Mouse (Mus musculus) gastrocnemius, adult 2 months (tissue): ENCODE data around the gene Ccdc85b. TPM values are rescaled to one million over a fixed set of nuclear protein-coding genes. Genes with fewer than 3 reads are reported as not detected.
A peak's percentile ranks its signal among the peaks of the same experiment; 100 is the strongest.
"Not testable (repeated sequence)": the region's sequence is repeated elsewhere in the genome, so short reads cannot be mapped to it uniquely, and the experiment has no call there.

Source experiments
- DNase-seq: peaks from one replicate; pipeline ENCODE4 v3.0.0; 2022
- H3K27ac ChIP-seq: fragments of 200-600 bp; 2 replicates; pipeline ENCODE4 v1.8.1; 2022; ENCODE audit warnings: mild to moderate bottlenecking
- H3K4me3 ChIP-seq: fragments of 200-600 bp; 2 replicates; pipeline ENCODE4 v1.8.1; 2022; ENCODE audit warnings: mild to moderate bottlenecking, moderate library complexity
- CTCF ChIP-seq: fragments of 200-600 bp; IDR thresholded peaks from 2 replicates; pipeline ENCODE4 v1.8.1; 2022; ENCODE audit warnings: antibody characterized with exemption, mild to moderate bottlenecking, moderate library complexity
- intact Hi-C: fragments of 180-260 bp; cut with DNase I; formaldehyde crosslinking; loops from one replicate; pipeline ENCODE4 v1.15.1; 2025
- long read RNA-seq, 2 experiments: library from polyadenylated mRNA; stranded (forward); transcript quantifications; one replicate each; pipeline ENCODE4 v2.0.0; 2021
- total RNA-seq, 2 experiments: library from RNA; stranded (reverse); gene quantifications; 2 replicates each; pipeline ENCODE4 v1.2.3; 2021

Ccdc85b gene
- 1 to 10 TPM; 3.9 to 7.2 TPM for total RNA-seq
- long read RNA-seq, experiment 1, full-length matches to known transcripts, result 18 of 19 reads
- long read RNA-seq, experiment 1, partial matches to known transcripts, result 0 of 19 reads
- long read RNA-seq, experiment 1, other reads (novel, unspliced or antisense), result 1 of 19 reads
- long read RNA-seq, experiment 2, full-length matches to known transcripts, result 27 of 27 reads
- long read RNA-seq, experiment 2, partial matches to known transcripts, result 0 of 27 reads
- long read RNA-seq, experiment 2, other reads (novel, unspliced or antisense), result 0 of 27 reads

DNA sequence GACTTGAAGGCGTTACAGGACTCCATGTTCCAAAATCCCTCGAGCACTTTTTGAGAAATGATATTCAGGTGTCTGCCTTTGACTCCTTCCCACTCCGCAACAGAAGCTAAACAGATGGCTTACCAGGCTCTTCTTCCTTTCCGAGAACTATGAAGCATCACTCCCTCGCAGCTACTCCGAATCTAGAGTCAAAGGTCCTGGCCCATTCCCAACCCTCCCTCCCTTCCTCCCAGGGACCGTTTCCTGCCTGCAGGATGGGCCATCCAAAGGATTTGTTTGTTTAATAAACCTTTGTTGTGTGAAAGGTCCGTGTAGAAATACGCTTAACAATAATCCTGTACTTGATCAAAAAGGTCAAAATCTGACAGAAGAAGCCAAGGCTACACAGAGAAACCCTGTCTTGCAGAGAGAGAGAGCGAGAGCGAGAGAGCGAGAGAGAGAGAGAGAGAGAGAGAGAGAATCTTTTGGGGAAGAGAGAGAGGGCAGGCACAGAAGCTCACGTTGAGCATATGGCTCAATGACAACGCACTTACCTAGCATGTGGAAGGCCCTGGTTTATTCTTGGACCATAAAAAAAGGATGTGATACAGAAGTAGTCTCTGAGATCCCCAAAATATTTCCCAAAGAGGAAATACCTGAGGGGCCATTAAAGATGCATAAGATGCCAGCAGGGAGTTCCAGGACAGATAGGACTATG, at the start of gene Ccdc85b:
Gene Ccdc85b, minus strand, starts transcription at position 149 of the 697 bp plus-strand sequence.
- TF ChIP-seq CTCF, result no peak
- Histone ChIP-seq H3K27ac (peak within 1 kb of the TSS; percentile 97), H3K4me3 (peak within 1 kb of the TSS; percentile 89)
- intact Hi-C loops, result no loop called here
- peak; percentile 36 for DNase-seq

DNA sequence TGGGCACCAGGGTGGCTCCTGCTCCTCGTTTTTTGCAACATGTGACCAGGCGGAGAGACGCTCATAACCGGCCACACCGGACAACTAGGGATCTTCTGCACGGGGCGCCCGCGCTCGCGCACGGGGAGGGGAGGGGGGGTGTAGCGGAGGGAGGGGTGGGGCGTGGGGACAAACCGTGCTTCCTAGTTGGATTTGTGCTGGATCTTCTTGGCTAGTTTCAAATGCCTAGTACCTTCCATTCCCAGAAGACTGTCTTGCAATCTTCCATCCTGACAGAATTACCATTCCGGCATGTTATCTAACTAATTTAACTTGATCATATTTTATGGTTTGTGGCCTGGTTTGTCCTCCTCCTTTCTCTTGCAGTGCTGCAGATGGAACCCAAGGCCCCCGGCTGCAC, 46.0 kb upstream of the Ccdc85b start, which contains the start of gene 1700020D05Rik:
Gene 1700020D05Rik, minus strand, starts transcription at position 101 of the 400 bp plus-strand sequence.
- no peak for TF ChIP-seq CTCF
- Histone ChIP-seq H3K4me3 (no peak within 1 kb of the TSS), H3K27ac (no peak within 1 kb of the TSS)
- no peak for DNase-seq
- intact Hi-C loops, result no loop called here

DNA sequence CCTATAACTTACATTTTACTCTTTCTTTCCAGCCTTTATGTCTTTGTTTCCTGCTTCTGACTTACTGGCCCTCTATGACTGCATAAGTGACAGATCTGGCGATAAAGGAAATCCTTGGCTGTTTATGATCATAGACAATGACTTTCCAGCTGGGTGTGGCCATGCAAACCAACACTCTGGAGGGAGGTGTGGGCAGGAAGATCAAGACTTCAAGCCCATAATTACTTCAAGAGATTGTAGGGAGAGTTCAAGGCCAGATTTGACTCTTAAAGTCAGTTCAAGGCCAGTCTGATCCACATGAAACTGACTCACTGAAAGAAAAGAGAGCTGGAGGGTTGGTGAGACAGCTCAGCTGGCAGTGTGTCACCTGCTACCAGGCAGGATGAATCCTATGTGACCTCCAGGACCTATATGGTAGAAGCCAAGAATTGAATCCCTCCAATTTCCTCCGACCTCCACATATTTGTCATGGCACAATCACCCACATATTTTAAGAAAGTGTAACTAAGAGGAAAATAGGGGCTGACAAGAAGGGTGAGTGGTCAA, 42.7 kb upstream of the Ccdc85b start:
- TF ChIP-seq CTCF, result no peak
- no peak for DNase-seq
- no peak overlapping the region for H3K4me3 ChIP-seq
- no peak overlapping the region for H3K27ac ChIP-seq
- intact Hi-C loops, result no loop called here

DNA sequence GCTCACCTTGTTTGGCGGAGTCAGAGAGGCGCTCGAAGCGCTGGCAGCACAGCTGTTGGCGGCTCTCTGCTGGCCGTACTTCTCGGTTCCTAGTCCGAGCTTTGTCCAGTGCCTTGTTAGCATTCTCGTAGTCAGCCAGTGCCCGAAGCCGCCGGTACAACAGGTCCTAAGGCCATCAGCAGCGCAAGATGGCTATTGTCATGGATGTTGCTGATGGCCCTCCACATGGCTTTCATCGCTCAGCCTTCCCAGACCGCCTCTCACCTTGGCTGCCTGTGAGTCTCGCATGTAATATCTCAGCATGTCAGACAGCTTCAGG, 38.3 kb upstream of the Ccdc85b start:
- H3K27ac ChIP-seq, result peak overlapping the region; percentile 62
- TF ChIP-seq CTCF, result no peak
- DNase-seq, result no peak
- intact Hi-C loops, result no loop called here
- no peak overlapping the region for H3K4me3 ChIP-seq

DNA sequence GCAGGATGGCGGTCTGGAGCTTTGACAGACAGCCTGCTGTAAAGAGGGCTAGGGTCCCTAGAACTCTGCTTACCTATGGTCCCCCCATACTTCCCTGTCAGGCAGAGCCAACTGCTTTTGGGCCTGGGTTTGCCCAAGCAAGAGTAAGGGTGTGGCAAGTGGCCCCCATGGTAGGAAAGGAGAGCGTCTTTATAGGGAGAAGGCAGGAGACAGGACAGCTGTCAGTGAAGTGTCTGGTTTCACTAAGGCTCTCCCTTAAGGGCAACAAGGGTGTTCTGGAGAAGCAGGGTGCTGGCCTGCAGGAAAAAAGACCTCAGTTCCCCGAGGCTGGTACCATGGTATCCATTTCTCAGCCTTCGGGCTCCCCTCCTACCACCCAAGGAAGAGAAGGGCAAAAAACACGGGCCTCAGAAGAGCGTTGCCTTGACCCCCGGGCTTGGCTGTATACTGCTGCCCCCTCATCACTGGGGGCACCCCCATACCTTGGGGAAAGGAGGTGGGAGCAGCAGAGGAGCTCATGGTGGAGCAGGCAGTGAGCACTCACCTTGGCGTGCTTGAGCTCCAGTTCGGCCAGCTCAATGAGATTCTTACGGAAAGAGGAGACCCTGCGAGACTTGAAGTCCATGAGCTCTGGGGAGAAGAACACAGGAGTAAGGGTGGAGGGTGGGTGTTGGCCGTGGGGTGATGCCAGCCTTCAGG, 37.8 kb upstream of the Ccdc85b start:
- no peak for TF ChIP-seq CTCF
- H3K4me3 ChIP-seq, result no peak overlapping the region
- DNase-seq, result no peak
- intact Hi-C loops, result no loop called here
- peak overlapping the region; percentile 62 for H3K27ac ChIP-seq

DNA sequence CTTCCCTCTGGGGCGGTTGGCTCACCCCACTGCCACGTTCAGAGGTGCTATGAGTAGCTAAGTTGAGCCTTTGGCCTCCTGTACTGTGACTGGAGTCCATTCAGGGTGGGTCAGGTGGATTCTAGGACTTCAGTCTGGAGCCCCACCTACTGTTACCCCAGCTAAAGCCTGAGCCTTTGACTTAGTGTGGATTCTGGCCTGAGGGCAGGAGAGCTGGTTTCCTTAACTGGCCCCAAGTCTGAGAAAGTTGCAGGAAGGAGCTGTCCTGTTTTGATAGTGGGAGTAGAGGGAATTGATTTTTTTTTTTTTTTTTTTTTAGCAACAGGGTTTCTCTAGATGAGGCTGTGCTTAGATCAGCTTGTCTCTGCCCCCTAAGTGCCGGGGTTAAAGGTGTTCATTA, 36.6 kb upstream of the Ccdc85b start:
- intact Hi-C loops, result no loop called here
- H3K4me3 ChIP-seq, result no peak overlapping the region
- no peak for DNase-seq
- TF ChIP-seq CTCF, result no peak
- H3K27ac ChIP-seq, result peak overlapping the region; percentile 49; the same call in 1 of the 2 replicates

DNA sequence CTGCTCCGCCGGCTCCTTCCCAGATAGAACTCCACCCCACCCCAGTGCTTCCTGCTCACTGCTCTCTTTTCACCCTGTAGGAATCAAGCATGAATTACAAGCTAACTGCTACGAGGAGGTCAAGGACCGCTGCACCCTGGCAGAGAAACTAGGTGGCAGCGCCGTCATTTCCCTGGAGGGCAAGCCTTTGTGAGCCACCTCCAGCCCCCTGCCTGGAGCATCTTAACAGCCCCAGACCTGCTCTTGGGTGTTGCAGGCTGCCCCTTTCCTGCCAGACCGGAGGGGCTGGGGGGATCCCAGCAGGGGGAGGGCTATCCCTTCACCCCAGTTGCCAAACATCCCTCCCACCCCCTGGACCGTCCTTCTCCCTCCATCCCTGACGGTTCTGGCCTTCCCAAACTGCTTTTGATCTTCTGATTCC, 35.6 kb upstream of the Ccdc85b start:
- H3K27ac ChIP-seq, intact Hi-C loops, DNase-seq: not testable (repeated sequence)
- peak overlapping the region; percentile 100 for H3K4me3 ChIP-seq

DNA sequence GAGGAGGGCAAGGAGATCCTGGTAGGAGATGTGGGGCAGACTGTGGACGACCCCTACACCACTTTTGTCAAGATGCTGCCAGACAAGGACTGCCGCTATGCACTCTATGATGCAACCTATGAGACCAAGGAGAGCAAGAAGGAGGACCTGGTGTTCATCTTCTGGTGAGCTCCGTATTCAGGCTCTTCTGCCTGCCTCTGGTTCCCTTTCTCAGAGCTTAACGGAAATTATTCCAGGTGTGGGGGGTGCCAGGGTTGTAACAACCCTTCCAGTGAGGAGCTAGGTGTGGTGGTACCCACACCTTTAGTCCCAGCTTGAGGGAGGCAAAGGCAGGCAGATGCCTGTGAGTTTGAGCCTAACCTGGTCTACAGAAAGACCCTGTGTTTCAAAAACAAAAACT, 34.9 kb upstream of the Ccdc85b start:
- Histone ChIP-seq H3K27ac (peak overlapping the region; percentile 24; the same call in 1 of the 2 replicates), H3K4me3 (peak overlapping the region; percentile 100; the same call in 1 of the 2 replicates)
- intact Hi-C loops, result no loop called here
- no peak for TF ChIP-seq CTCF
- DNase-seq, result no peak

DNA sequence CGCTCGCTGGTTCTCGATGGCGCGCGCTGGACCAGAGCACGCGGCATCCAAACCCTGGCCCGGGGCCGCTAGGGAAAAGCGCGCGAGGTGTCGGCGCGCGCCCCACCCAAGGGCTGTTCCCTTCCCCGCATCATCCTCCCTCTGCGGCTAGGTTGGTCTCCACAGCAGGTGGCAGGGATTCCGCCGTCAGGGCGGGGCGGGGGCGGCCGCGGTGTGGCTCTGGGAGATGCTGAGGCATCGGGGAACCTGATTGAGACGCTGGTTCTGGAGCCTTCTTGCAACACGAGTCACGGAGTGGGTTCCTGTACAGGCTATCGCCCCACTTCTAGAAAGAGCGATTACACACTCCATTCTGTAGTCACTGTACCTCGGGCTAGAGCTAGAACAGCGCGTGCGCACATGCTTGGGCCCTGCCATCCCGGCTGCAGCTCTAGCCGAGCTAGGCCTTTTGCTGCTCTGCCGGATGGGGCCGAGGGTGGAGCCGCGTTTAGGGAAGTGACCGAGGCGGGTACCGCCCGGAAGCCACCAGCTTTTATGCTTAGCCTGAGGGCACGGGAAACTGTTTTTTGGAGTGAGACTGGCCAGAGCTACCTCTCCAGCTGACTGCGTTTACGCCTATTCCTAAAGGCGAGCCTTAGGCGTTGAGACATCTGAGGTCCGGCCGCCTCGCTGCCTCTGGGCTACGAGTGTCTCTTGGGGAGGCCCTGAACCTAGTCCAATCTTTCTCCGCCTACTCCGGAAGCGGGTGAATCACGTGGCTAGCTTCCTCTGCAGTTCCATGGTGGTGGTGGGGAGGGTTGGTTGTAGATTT, 33.4 kb upstream of the Ccdc85b start:
- H3K27ac ChIP-seq, result peak overlapping the region; percentile 98
- intact Hi-C loops, result loop anchor here (2.0 kb wide), 1 partner anchor 20 kb away; the partner anchor contains the start of gene Snx32
- peak; percentile 89 for DNase-seq
- peak overlapping the region; percentile 100 for H3K4me3 ChIP-seq
- TF ChIP-seq CTCF, result no peak

DNA sequence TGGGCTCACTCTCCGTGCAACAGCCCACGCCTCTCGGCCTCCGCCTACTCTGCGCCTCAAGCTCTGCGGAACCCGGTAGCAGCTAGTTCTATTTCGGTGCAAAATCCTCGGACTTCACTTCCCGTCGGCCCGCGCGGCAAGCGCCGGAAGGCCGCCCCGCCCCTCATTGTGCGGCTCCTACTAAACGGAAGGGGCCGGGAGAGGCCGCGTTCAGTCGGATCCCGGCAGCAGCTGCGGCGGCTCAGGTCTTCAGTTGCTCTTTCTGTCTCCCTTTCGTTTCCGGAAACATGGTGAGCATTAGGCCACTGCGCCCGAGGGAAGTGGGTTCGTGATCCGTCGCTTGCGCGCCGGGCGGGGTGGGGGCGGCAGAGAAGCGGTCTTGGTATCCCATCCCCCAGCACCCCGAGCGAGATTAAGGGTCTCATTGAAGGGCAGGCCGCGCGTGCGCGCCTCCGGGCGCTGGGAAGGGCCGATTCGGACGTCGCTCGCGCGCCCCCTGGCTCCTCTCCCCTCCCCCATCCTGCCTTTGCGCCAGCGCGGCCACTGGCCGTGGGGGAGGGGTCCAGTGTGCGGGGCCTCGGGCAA, 32.7 kb upstream of the Ccdc85b start, which contains the start of gene Cfl1:
Gene Cfl1, plus strand, starts transcription at position 143 of the 585 bp plus-strand sequence.
- TF ChIP-seq CTCF, result no peak
- peak; percentile 96 for DNase-seq
- Histone ChIP-seq H3K4me3 (peak within 1 kb of the TSS; percentile 100), H3K27ac (peak within 1 kb of the TSS; percentile 98)
- intact Hi-C loops, result loop anchor here (2.0 kb wide), 1 partner anchor 20 kb away; the partner anchor contains the start of gene Snx32

DNA sequence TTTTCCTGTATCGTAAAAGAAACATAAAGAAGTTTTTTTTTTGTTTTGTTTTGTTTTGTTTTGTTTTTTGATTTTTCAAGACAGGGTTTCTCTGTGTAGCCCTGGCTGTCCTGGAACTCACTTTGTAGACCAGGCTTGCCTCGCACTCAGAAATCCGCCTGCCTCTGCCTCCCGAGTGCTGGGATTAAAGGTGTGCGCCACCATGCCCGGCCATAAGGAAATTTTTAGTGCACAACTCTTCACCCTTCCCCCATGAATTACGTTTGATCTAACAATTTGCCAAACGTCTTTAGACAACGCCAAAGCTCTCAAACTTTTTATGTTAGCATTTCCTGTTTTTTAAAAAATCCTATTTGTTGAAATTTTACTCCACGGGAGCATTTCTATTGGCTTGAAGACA, 32.0 kb upstream of the Ccdc85b start:
- peak overlapping the region; percentile 98 for H3K27ac ChIP-seq
- intact Hi-C loops, result loop anchor here (2.0 to 5.0 kb wide), 3 partner anchors 21 to 82 kb away; partner anchors contain the start of genes AI837181, Drap1 and Snx32
- DNase-seq, result not testable (repeated sequence)
- peak overlapping the region; percentile 100 for H3K4me3 ChIP-seq
